Mouse (Mus musculus) megakaryocyte-erythroid progenitor cell, adult 5-6 weeks (primary cell): ENCODE measurements around the gene Prl2c5. TPM values are rescaled to one million over a fixed set of nuclear protein-coding genes. Genes with fewer than 3 reads are reported as not detected.
"Not testable (repeated sequence)": the region's sequence is repeated elsewhere in the genome, so short reads cannot be mapped to it uniquely, and the experiment has no call there.

ENCODE experiments used
- ATAC-seq: replicated peaks from 2 replicates; pipeline ENCODE4 v1.8.0; 2016; ENCODE audit warnings: mild to moderate bottlenecking, inconsistent platforms; ENCODE audit not compliant: severe bottlenecking, poor library complexity, low FRiP score, low TSS enrichment
- total RNA-seq, 2 experiments: library from RNA; stranded (forward) in 1 of 2; stranded (reverse) in 1 of 2; fragments of 200-1000, 215-1000 nt in 1 of 2; fragments of >200 nt in 1 of 2; fragmentation: Nextera tagmentation in 1 of 2; gene quantifications; 2 replicates each; pipeline ENCODE4 v1.2.3; 2014 to 2017

Prl2c5 gene
- not detected in 2 replicates for total RNA-seq (2014; fragmentation: Nextera tagmentation)
- not detected in 2 replicates for total RNA-seq (2017)

DNA sequence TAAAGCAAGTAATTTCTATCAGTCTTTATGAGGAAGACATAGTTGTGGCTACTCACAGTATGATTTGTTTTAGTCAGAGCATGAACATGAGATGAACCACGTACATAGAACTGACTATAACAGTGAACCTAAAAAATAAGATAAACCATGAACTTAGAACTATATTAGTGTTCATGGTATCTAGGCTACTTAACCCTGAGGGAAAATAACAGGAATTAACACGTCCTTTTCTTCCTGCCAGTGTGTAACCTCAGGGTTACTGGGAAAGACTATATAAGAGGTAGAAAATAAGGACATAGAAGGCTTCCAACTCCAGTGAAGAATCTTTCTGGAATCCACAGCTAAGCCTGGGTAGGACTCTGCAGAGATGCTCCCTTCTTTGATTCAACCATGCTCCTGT is at the start of gene Prl2c5:
Gene Prl2c5, plus strand, starts transcription at position 301 of the 400 bp plus-strand sequence.
- ATAC-seq, result not testable (repeated sequence)

DNA sequence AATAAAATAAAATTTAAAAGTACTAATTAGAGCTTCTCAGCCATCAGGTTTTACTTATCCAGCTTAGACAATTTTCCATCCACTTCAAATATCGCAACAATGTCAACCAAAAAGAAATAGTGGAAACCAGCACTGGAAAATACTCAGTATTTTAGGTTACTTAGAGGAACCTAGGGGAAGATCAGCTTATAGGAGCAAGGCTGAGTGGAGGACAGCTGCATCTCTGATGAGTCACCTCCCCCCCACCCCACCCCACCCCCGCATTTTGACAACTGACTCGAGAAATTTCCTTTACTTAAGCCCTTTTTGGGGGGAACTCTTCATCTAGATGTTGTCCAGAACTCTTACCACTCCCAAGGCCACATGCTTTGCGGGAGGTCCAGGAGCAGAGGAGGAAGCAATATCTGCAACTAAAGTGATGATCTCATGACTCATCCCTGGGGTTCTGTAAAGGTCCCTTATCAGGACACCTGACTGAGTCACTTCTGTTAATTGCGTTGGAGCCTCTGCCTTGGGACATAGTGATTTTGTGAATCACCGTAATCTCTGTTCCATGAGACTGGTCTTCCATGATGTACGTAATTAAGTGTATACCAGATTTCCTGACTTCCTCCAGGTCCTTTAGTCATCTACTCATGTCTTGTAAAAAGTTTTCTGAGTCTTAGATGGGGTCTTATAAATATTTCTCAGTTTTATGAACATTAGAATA is 19.6 kb upstream of the Prl2c5 start:
- not testable (repeated sequence) for ATAC-seq

- not testable (repeated sequence) for ATAC-seq
These were observed 13.9 kb upstream of the Prl2c5 start for GRCm38 (mm10) chr13:13168631-13169030.

DNA sequence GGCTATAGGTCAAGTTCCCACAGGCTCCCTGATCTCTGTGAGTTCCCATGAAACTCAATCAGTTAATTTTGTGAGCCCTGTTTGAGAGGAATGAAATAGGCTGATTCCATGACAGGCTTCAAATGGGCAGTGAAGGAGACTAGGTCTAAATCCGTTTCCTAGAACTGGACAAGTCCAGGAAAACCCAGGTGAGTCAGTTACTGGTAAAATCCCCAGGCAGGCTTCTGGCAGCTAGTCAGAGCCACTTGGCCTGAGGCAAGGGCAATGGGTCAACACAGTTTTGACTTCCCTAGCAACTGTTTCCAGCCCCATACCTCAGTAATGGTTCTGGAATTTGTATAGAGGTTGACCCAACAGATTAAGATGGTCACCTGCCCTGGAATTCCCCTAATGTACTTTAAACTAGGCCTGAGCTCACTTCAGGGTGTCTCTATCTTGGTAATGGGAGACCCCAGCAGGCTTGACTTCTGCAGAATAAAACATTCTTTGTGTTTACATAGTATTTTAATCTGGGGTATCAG is 8.8 kb upstream of the Prl2c5 start:
- ATAC-seq, result not testable (repeated sequence)

GRCm38 (mm10) chr13:13175736-13176135 is 6.8 kb upstream of the Prl2c5 start:
- ATAC-seq, result not testable (repeated sequence)

GRCm38 (mm10) chr13:13211168-13211567 is 28.7 kb downstream of the Prl2c5 start:
- not testable (repeated sequence) for ATAC-seq

- not testable (repeated sequence) for ATAC-seq
These were observed 33.8 kb downstream of the Prl2c5 start for GRCm38 (mm10) chr13:13216363-13216762.

DNA sequence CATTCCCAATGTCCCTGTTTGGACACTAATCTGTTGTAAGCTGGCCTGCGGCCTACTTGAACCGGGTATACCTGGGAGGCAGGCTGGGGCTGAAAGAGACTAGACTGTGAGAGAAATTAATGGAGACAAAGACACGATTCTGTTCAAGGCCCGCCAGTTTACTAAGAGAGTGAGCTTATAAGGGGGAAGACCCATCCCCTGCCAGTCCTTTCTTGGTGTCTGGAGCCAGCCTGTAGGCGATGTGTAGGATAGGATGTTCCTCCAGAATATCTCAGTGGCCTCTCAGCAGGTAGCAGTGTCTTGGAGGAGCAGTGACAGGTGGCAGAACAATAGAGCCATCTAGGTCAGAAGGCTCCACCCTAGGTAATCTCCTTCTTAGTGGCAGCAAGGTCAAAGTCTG is 37.7 kb downstream of the Prl2c5 start:
- not testable (repeated sequence) for ATAC-seq

- ATAC-seq, result 0 out of 2 replicates have a peak, but pooled peaks have one; percentile 55
These were observed 54.9 kb downstream of the Prl2c5 start for GRCm38 (mm10) chr13:13237456-13237855.

Other genes with a start within 250 kb of the Prl2c5 start
- gene Prl2c2, start 177.3 kb upstream of the Prl2c5 start, total RNA-seq (2014; fragmentation: Nextera tagmentation), result not detected in 2 replicates
- not detected in 2 replicates for gene Prl2c2, start 177.3 kb upstream of the Prl2c5 start, total RNA-seq (2017)
- gene Gpr137b, start 211.3 kb downstream of the Prl2c5 start, total RNA-seq (2014; fragmentation: Nextera tagmentation), result 0.09 TPM in 1 of 2 replicates, not detected in the other
- not detected in 2 replicates for gene Gpr137b, start 211.3 kb downstream of the Prl2c5 start, total RNA-seq (2017)